Mouse (Mus musculus): ENCODE measurements around the gene Lrrc45. TPM values are rescaled to one million over a fixed set of nuclear protein-coding genes. Genes with fewer than 3 reads are reported as not detected.
"Not testable (repeated sequence)": the region's sequence is repeated elsewhere in the genome, so short reads cannot be mapped to it uniquely, and the experiment has no call there.

Lrrc45 gene
- polyA plus RNA-seq (2014; fragmentation: Nextera tagmentation; extraction: Ambion mirVana), result 44.1 and 46.1 TPM in 2 replicates

DNA sequence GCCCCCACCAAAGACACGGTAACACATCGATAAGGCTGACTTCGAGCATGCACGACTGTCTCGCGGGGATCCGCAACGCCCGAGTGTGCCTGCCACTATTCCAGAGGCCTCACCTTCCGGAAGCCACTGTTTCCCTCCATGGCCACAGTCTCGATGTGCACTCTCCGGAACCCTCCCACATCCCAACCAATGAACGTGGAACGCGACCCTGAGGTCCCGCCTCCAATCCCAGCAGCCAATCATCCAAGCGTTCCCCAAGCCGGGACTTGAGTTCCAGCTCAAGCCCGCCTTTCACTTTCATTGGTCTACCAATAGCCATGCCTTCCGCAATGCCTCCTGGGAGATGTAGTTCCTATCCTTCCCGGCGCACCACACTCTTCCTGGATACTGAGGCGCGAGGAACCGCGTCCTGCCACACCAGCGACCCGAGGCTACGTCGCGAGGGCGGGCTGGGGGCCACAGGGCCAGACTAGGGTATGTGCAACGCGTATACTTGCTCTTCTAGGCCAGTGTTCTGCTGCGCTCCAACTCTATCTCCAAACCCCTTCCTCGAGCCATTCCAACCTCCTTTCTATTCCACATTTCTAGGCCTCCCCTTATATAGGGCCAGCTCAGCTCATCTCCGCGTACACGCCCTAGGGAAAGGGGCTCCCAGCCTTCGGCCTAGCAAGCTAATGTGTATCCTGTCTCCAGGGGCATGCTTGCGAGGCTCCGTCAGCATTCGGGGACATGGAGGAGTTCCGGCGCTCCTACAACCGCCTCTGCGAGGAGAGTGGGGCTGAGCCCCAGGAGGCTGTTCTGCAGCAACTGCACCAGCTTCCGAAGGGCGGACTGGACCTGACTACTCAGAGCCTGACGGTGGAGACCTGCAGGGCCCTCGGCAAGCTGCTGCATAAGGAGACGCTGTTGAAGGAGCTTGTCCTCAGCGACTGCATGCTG, at the start of gene Lrrc45, which contains the start of gene Cenpx:
TSS of gene Lrrc45 (plus strand) at position 346 of the 939 bp plus-strand sequence.
TSS of gene Cenpx (minus strand) at position 159 of the 939 bp plus-strand sequence.
- DNase-seq, result peak; percentile 99
- Histone ChIP-seq H3K4me1 (ENCODE audit: insufficient read depth) (peaks cover 7% of the 10 kb centered on the region), H3K36me3 (ENCODE audit: insufficient read depth) (peaks cover 53% of the 10 kb centered on the region)

DNA sequence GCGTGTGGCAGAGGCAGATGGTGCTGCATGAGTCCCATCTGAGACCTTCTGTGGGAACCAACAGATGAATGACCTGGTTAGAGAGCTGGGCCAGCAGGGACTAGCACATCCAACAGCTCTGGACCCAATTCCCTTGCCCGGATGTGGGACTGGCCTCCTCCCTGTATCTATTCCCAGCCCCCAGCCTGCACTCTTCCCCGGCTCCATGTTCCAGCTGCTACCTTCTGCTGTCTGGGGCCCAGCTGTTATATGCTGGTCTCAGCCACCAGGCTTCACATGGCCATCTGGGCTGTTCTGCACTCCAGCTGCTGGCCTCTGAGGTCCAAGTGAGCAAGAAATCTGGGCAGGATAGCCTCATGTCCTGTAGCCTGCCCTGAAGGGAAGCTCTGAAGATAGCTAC, 48.3 kb upstream of the Lrrc45 start:
- no peaks in the 10 kb centered on the region for H3K36me3 ChIP-seq (ENCODE audit: insufficient read depth)
- ATAC-seq (ENCODE audit: insufficient read depth) (peak; percentile 75), DNase-seq (peak; percentile 73)
- 0 out of 2 replicates have a peak, but pooled peaks cover 2% of the 10 kb centered on the region for H3K4me1 ChIP-seq (ENCODE audit: insufficient read depth)
- H3K9me3 ChIP-seq (ENCODE audit: low read depth, low read length), result no peaks in the 10 kb centered on the region
- no peak for TF ChIP-seq CTCF (IDR thresholded peaks at IDR 0.05; ENCODE audit: low read depth)
- no peak overlapping the region for H3K4me2 ChIP-seq
- WGBS, result 61% methylated on average over 3 of the region's 3 CpGs
- no peak overlapping the region for H3K9ac ChIP-seq
- no peak overlapping the region for H3K27ac ChIP-seq (ENCODE audit: low read depth)
- H3K27me3 ChIP-seq (ENCODE audit: insufficient read depth, low read length), result peaks cover 25% of the 10 kb centered on the region
- H3K4me3 ChIP-seq (ENCODE audit: low read depth, low read length), result no peak overlapping the region

More for the DNA sequence above, at the start of gene Lrrc45, which contains the start of gene Cenpx:
- peak within 1 kb of the TSS; percentile 100 for H3K4me2 ChIP-seq
- H3K9ac ChIP-seq, result peak within 1 kb of the TSS; percentile 66
- 0 out of 2 replicates have a peak, but pooled peaks have one; percentile 5 for TF ChIP-seq CTCF (IDR thresholded peaks at IDR 0.05; ENCODE audit: low read depth)
- WGBS, result 2% methylated on average over 53 of the region's 53 CpGs
- no peaks in the 10 kb centered on the region for H3K9me3 ChIP-seq (ENCODE audit: low read depth, low read length)
- no peaks in the 10 kb centered on the region for H3K27me3 ChIP-seq (ENCODE audit: insufficient read depth, low read length)
- H3K27ac ChIP-seq (ENCODE audit: low read depth), result peak within 1 kb of the TSS; percentile 80
- peak; percentile 97 for ATAC-seq (ENCODE audit: insufficient read depth)
- H3K4me3 ChIP-seq (ENCODE audit: low read depth, low read length), result peak within 1 kb of the TSS; percentile 65

DNA sequence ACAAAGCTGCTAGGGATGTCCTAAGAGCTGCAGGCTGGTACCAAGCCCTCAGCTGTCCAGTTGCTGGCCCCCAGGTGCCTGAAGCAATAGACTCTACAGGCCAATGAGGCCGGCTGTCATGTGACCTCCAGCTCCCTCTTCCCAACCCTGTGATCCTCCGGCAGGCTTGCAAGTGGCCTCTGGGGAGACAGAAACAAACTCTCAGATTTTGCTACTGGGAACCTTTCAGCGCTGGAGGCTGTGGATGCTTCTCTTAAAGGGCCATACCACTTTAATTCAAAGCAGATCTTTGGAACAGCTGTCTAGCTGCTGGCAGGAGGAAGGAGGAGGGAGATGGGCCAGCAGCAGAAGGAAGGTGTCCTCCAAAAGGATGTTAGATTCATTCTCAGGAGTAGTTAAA, 47.1 kb upstream of the Lrrc45 start:
- no peaks in the 10 kb centered on the region for H3K36me3 ChIP-seq (ENCODE audit: insufficient read depth)
- H3K4me1 ChIP-seq (ENCODE audit: insufficient read depth), result no peaks in the 10 kb centered on the region
- TF ChIP-seq CTCF (IDR thresholded peaks at IDR 0.05; ENCODE audit: low read depth), result no peak
- H3K4me2 ChIP-seq, result no peak overlapping the region
- DNase-seq (no peak), ATAC-seq (ENCODE audit: insufficient read depth) (no peak)
- H3K27ac ChIP-seq (ENCODE audit: low read depth), result no peak overlapping the region
- WGBS, result 4% methylated on average over 3 of the region's 3 CpGs
- H3K27me3 ChIP-seq (ENCODE audit: insufficient read depth, low read length), result peaks cover 13% of the 10 kb centered on the region
- H3K9ac ChIP-seq, result no peak overlapping the region
- H3K4me3 ChIP-seq (ENCODE audit: low read depth, low read length), result no peak overlapping the region
- H3K9me3 ChIP-seq (ENCODE audit: low read depth, low read length), result no peaks in the 10 kb centered on the region

DNA sequence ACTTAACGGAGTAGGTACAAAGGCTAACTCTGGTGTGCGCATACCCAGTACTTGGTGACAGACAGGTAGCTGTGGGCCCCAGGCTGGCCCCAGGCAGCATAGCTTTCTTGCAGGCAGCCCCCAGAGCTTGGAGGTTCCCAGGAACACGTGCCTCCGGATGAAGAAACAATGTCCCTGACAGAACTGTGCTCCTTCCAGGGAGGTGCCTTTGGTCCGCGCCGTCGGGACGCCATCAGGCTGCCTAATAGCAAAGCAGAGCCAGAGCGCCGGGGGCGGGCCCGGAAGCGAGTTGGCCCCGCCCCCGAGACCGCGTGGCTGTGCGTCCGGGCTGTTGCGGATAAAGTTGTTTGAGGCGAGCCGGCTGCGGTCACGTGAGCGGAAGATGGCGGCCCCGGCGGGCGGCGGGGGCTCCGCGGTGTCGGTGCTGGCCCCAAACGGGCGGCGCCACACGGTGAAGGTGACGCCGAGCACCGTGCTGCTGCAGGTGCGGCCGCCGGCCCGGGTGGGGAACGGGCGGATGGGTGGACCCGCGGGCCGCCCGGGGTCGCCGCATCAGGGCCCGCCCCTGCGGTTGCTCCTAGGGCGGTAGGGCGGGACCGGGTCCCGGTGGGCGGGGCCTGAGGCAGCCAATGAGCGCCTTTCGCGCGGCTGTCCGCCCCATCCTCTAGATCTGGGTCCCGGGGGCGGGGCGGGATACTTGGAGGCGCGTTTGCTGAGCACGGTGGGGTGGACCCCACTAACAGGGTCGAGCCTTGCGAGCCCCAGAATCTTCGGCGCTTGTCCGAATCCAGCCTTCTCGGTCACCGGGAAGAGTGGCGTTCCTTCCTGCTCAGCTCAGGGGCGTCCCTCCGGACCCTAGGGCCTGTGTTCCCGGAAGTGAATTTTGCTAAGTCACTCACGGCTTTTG, 40.8 kb upstream of the Lrrc45 start, which contains the start of gene Aspscr1:
TSS of gene Aspscr1 (plus strand) at position 287 of the 907 bp plus-strand sequence.
- H3K9me3 ChIP-seq (ENCODE audit: low read depth, low read length), result no peaks in the 10 kb centered on the region
- TF ChIP-seq CTCF (IDR thresholded peaks at IDR 0.05; ENCODE audit: low read depth), result 0 out of 2 replicates have a peak, but pooled peaks have one; percentile 3
- H3K4me3 ChIP-seq (ENCODE audit: low read depth, low read length), result peak within 1 kb of the TSS; percentile 70
- DNase-seq (peak; percentile 98), ATAC-seq (ENCODE audit: insufficient read depth) (peak; percentile 96)
- peak within 1 kb of the TSS; percentile 72 for H3K9ac ChIP-seq
- no peaks in the 10 kb centered on the region for H3K27me3 ChIP-seq (ENCODE audit: insufficient read depth, low read length)
- H3K4me2 ChIP-seq, result peak within 1 kb of the TSS; percentile 98
- peak within 1 kb of the TSS; percentile 88 for H3K27ac ChIP-seq (ENCODE audit: low read depth)
- under 1% methylated on average over 82 of the region's 83 CpGs for WGBS
- peaks cover 7% of the 10 kb centered on the region for H3K4me1 ChIP-seq (ENCODE audit: insufficient read depth)
- peaks cover 11% of the 10 kb centered on the region; the same call in 1 of the 2 replicates for H3K36me3 ChIP-seq (ENCODE audit: insufficient read depth)

DNA sequence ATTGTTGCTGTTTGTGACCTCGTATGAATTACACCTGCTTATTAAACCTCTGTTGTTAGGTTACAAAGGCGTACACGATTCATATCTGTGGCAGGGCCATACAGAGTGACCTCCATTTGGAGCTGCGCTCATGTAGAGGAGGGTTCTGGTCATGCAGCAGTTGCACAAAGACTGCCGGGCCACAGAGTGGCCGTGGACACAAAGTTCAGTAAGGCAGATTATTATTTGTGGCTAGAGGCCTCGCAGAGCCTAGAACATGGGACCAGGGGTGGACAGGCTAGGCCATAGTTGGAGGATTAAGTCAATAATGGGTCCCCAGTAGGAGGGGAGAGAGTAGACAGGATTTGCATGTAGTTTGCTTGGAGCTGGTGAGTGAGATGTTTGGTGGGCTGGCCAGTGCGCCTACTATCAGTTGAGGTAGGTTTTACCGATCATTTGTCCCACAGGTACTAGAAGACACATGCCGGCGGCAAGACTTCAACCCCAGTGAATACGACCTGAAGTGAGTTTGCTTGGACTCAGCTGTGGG, 40.1 kb upstream of the Lrrc45 start:
- Histone ChIP-seq H3K36me3 (ENCODE audit: insufficient read depth) (peaks cover 18% of the 10 kb centered on the region), H3K9me3 (ENCODE audit: low read depth, low read length) (no peaks in the 10 kb centered on the region), H3K4me3 (ENCODE audit: low read depth, low read length) (peak overlapping the region; percentile 70), H3K27me3 (ENCODE audit: insufficient read depth, low read length) (no peaks in the 10 kb centered on the region), H3K4me1 (ENCODE audit: insufficient read depth) (peaks cover 7% of the 10 kb centered on the region), H3K4me2 (peak overlapping the region; percentile 98), H3K9ac (peak overlapping the region; percentile 72), H3K27ac (ENCODE audit: low read depth) (peak overlapping the region; percentile 88)
- 37% methylated on average over 12 of the region's 12 CpGs for WGBS
- no peak for DNase-seq
- no peak for TF ChIP-seq CTCF (IDR thresholded peaks at IDR 0.05; ENCODE audit: low read depth)
- ATAC-seq (ENCODE audit: insufficient read depth), result peak; percentile 19

DNA sequence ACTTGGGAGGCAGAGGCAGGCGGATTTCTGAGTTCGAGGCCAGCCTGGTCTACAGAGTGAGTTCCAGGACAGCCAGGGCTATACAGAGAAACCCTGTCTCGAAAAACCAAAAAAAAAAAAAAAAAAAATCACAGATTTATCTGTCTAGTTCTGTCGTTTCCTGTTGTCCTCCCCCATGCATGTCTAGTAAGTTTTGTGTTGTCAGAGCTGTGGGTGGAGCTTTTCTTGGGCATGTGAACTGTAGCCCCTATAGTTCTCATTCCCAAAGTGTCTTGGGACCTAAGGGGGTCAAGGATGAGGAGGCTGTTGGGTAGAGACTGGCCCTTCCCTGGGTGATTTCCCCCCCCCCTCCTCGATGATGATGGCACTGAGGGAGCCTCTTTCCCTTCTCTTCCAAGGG, 37.9 kb upstream of the Lrrc45 start:
- not testable (repeated sequence) for H3K27me3 ChIP-seq (ENCODE audit: insufficient read depth, low read length); H3K4me1 ChIP-seq (ENCODE audit: insufficient read depth); ATAC-seq (ENCODE audit: insufficient read depth)

More for the DNA sequence above, 37.9 kb upstream of the Lrrc45 start:
- not testable (repeated sequence) for H3K27ac ChIP-seq (ENCODE audit: low read depth); H3K9me3 ChIP-seq (ENCODE audit: low read depth, low read length); H3K4me2 ChIP-seq; H3K9ac ChIP-seq; DNase-seq; H3K4me3 ChIP-seq (ENCODE audit: low read depth, low read length)
- 84% methylated on average over 4 of the region's 5 CpGs for WGBS
- H3K36me3 ChIP-seq (ENCODE audit: insufficient read depth), result peaks cover 41% of the 10 kb centered on the region

All from lung, embryonic 14.5 days (tissue).